Mouse (Mus musculus) thymus, postnatal 4 days (tissue): Measurements from ENCODE around the gene Casp8.
"Not testable (repeated sequence)": the region's sequence is repeated elsewhere in the genome, so short reads cannot be mapped to it uniquely, and the experiment has no call there.

Source experiments
- DNase-seq: peaks from one replicate; pipeline ENCODE4 v3.0.0; 2021

The Casp8 gene

GRCm38 (mm10) chr1:58795291-58796058 is at the start of gene Casp8:
Gene Casp8 (plus strand): TSS chr1:58795374.
- peak; percentile 61 for DNase-seq

GRCm38 (mm10) chr1:58746880-58747279 is 48.3 kb upstream of the Casp8 start:
- peak; percentile 54 for DNase-seq

DNA sequence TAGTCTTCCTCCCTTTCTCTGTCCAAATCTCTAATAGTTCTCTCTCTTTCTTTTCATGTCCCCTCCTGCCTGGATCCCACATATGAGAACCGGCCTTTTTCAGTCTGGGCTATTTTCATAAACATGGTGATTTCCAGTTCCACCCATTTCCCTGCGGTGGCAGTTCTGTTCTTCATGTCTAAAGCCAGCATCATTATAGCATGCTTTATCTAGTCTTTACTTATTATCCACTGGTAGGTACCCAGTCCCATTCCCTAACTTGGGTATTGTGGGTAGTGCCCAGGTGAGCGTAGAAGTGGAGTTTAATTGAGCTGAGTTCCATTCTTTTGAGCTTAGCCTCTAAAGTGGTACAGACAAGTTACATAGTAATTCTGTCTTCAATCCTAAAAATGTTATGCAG is 35.7 kb upstream of the Casp8 start:
- DNase-seq = no peak

- DNase-seq = no peak
Observed at GRCm38 (mm10) chr1:58760581-58760980, 34.6 kb upstream of the Casp8 start.

DNA sequence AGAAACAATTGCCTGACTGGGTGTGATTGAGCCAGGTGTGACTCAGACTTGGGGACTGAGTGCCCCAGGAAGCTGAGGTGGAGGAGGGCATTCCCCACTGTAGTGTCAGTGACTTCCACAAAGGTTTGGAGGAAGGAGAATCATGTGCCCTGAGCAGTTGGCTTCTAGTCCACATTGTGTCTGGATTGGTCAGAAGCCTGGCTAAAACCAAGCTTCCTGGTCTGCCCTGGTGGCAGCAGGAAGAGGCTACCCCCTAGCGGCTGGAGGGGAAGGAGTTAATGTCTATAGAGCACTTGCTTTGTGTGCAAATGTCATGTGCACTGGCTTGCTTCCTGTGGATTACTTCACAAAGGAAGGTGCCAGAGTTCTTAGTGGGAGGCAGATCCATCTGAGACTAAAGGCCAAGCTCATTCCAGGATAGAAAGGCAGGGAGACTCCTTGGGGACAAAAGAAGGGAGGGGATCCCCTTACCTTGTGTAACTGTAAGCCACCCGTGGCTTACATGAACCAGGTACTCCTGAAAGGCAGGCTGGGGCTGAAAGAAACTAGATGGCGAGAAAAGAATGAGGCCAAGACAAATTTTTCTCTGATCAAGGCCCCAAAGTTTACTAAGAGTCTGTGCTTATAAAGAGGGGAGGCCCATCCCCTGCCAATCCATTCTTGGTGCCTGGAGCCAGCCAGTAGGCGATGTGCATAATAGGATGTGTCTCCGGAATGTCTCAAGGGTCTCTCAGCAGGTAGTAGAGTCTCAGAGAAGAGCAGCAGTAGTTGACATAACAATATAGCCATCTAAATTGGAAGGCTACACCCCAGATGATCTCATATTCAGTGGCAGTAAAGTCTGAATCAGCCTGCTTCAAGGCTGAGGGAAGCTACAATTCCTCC is 33.5 kb upstream of the Casp8 start:
- DNase-seq = peak; percentile 60

DNA sequence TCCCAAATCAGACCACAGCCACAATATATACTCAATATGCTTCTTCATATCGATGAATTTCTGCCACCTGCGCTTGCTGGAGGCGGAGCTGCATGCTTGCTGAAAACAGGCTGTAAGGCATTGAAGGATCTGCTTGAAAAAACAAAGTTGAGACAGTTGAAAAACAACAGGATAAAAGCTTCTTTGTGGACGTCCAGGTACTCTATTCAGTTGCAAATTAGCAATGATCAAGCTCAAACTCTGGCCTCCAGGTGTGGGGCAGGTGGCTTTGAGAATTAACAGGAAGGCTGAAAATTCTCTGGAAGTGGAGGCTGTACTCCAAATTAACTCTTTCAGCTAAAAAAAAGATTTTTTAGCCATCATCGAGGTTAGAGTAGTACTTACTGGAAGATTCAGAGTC is 32.6 kb upstream of the Casp8 start:
- DNase-seq = no peak

- not testable (repeated sequence) for DNase-seq
Observed at GRCm38 (mm10) chr1:58766446-58766845, 28.7 kb upstream of the Casp8 start.

DNA sequence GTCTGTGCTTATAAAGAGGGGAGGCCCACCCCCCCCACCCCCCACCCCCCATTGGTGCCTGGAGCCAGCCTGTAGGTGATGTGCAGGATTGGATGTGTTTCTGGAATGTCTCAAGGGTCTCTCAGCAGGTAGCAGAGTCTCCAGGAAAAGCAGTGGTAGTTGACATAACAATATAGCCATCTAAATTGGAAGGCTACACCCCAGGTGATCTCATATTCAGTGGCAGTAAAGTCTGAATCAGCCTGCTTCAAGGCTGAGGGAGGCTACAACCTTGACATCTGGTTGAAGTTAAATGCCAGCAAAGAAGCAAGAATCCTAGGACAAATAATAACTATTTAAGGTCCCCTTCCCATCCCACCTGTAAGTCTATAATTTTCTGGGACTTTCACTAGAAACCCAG is 26.0 kb upstream of the Casp8 start:
- no peak for DNase-seq

DNA sequence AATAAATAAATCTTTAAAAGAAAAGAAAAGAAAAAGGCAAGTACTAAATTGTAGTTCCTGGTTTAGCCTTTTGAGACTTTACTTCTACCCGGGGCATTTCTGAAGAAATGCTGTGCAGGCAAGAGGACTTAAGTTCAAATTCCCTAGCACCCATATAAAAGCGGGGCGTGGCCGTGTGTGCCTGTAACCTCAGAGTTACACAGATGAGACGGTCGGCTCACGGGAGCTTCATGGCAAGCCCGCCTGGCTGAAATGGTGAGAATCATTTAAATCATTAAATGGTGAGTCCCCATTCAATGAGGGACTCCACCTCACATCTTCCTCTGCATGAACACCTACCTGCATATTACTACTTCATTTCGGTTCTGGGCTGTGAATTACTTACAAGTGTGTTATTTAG is 25.5 kb upstream of the Casp8 start:
- no peak for DNase-seq

DNA sequence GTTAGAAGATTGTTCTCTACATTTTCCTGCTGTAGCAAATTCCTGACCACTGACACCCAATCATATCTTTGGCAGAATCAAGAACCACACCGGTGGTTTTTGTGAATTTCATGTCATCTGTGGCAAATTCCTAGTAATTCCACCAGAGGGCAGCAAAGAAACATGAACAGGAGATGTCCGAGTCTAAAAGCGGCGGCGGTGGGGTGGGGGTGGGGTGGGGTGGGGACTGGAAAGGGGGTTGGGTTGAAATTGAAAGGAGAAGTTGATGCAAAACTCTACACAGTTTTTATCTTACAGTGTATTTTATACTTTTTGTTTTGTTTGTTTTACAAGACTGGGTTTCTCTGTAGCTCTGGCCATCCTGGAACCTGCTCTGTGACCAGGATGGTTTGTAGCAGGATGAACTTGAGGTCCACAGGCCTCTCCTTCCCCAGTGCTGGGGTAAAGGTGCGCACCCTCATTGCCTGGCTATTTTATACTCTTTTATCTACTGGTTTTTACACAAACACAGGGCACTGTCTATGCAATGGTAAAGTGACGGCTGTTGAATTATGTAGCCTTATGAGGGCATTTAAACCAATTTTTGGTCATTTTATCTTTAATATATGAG is 25.0 kb upstream of the Casp8 start:
- DNase-seq = peak; percentile 54

DNA sequence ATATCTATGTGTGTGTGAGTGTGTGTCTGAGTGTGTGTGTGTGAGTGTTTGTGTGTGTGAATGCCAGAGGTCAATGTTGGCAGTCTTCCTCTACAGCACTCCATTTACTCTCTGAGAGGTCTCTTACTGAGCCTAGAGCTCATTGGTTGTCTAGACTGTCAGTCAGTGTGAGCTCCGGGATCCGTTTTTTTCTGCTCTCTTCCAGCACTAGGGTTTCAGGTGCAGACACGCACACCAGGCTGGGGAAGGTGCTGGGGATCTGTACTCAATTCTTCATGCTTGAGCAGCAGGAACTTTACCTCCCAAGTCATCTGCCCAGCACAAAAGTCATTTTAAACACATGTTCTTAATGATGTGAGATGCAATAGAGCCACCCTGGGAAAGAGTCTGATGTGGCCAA is 23.1 kb upstream of the Casp8 start:
- DNase-seq = no peak

DNA sequence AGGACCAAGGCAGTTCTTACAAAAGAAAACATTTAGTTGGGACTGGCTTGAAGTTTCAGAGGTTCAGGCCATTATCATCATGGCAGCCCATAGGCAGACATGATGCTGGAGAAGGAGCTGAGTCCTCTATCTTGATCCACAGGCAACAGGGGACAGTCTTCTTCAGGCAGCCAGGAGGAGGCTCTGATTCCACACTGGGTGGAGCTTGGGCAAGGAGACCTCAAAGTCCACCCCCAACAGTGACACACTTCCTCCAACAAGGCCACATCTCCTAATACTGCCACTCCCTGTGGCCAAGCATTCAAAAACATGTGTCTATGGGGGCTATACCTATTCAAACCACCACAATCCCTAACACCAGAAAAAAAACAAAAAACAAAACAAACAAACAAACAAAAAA is 21.9 kb upstream of the Casp8 start:
- DNase-seq = no peak

GRCm38 (mm10) chr1:58773905-58774304 is 21.3 kb upstream of the Casp8 start:
- no peak for DNase-seq

DNA sequence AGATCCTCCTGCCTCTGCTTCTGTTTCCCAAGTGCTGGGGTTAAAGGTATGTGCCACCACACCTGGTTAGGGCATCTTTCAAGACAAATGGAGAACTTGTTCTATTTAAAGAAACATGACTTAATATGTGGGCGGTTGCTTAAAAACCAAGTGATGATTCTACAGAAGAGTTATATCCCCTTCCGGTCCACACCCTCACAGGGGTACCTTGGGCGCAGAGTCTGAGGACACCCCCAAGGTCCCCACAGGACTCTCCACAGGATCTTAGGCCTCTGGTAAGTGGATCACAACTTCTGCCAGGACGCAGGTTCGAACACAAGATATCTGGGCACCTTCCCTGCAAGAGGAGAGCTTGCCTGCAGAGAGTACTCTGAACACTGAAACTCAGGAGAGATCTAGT is 19.8 kb upstream of the Casp8 start:
- DNase-seq = no peak

- no peak for DNase-seq
Observed at GRCm38 (mm10) chr1:58777583-58777982, 17.6 kb upstream of the Casp8 start.

- peak; percentile 48 for DNase-seq
Observed at GRCm38 (mm10) chr1:58778226-58778625, 16.9 kb upstream of the Casp8 start.

DNA sequence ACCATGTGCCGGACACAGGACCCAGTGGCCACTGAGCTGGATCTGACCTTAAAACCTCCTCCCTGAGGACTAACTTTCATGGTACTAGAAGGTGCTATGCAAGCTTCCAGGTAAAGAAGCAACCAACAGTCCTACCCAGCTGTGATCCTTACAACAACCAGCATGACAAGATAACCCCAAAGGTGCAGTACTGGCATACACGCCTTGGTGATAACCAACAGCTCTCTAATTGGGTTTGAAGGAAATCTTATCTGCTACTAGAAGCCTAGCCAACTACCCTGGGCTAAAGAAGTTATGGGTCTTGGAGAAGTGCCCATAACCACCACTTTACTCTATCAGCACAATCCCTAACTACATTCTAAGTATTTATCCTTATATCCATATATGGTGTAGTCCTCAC is 8.9 kb upstream of the Casp8 start:
- no peak for DNase-seq

DNA sequence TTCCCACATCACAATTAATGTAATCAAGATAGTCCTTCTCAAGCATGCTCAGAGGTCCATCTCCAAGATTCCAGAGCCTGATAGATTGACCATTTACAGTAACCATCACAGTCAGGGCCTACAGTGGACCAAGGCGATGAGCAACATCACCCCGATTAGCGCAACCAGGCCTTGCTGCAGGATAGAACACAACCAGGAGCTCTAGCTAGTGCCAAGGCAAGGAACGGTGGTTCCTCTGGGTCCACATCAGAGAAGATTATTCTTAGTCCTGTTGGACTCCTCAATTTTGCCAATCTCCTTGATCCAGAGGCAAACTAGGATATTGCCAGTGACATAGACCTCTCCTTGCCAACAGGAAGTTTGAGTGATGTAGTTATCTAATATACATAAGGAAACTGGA is 6.8 kb upstream of the Casp8 start:
- DNase-seq = no peak

DNA sequence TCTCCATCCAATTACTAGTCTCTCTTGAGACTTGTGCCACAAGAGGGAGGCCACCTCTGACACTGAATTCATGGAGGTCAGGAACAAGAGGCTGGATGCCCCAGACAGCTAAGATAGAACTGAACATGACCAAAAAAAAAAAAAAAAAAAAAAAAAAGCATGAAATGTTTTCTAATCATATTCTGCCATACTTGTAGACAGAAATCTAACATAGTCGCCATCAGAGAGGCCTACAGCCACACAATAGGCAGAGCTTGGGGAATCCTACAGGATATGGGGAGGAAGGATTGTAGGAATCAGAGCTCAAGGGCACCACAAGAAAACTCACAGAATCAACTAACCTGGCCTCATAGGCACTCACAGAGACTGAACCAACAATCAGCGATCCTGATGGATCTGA is 469 bp upstream of the Casp8 start:
- DNase-seq = no peak

GRCm38 (mm10) chr1:58796059-58796363 is 837 bp downstream of the Casp8 start:
- DNase-seq = no peak

DNA sequence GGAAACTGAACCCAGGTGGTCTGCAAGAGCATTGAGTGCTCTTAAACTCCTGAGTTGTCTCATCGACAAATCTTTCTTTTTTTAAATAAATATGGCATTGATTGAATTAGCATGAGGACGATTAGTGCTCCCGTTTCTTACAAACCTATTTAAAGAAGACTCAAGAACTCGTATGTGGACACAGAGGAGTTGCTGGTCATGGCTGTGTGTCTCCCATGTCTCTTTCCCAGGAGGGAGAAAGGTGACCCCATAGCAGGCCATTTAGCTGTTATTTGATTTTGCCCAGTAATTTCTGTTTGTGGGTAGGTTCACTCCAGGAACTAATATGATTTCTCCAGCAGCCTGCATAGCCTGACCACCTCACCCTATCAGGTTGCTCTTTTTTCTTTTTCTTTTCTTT is 1.7 kb downstream of the Casp8 start:
- no peak for DNase-seq

GRCm38 (mm10) chr1:58797370-58797769 is 2.2 kb downstream of the Casp8 start:
- DNase-seq = peak; percentile 31

GRCm38 (mm10) chr1:58798911-58799310 is 3.7 kb downstream of the Casp8 start:
- no peak for DNase-seq

DNA sequence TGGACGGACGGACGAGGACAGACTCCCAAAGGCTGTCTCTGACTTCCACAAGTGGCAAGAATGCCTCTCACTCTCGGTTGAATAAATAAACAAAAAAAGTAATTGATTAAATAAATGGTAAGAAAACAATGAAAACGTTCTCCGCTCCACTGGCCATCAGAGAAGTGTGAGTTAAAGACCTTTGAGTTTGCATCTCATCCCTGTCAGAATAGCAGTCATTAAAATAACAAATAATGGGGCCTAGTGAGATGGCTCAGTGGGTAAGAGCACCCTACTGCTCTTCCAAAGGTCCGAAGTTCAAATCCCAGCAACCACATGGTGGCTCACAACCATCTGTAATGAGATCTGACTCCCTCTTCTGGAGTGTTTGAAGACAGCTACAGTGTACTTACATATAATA is 5.5 kb downstream of the Casp8 start:
- not testable (repeated sequence) for DNase-seq
